Mouse (Mus musculus) small intestine, adult 2 months (tissue): ENCODE data around the gene Hist1h4a.

ENCODE experiments used
- CTCF ChIP-seq: fragments of 200-500 bp; IDR thresholded peaks from 2 replicates; pipeline ENCODE4 v1.5.1; 2012; ENCODE audit warnings: low read depth, mild to moderate bottlenecking, control low read depth, inconsistent platforms, low read length, moderate library complexity, mixed read lengths; ENCODE audit not compliant: insufficient replicate concordance, insufficient read length; ENCODE audit errors: extremely low read depth
- POLR2A ChIP-seq: fragments of 200-500 bp; IDR thresholded peaks from 2 replicates; pipeline ENCODE4 v1.6.1; 2012; ENCODE audit warnings: low read depth, mild to moderate bottlenecking, control low read depth, inconsistent platforms, low read length, moderate library complexity

DNA sequence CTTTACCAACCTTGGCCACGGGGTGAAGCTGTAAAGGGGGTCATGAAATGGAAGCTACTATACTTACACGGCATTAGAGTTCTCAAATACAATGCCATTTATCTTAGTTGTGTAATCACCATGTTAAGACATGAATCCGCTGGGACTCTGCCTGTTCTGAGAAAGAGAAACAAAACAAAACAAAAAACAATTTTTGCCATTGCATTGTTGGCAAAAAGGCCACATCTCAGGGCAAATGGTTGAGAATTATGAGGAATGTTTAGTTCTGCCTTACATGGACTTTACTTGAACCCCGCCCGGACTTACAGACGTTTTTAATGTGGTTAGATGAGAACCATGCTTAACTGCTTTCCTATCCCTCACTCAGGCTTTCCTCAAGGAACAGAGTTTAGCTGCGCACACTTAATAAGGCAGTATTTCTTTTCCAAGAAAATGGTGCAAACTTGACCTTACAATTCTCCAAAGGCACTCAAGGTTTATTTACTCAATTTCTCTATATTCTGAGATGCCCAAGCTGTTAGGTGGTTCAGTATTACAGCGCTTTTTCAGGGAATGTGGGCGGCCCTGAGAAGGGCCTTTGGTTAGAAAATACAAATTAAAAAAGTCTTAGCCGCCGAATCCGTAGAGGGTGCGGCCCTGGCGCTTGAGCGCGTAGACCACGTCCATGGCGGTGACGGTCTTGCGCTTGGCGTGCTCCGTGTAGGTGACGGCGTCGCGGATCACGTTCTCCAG, 624 bp downstream of the Hist1h4a start:
- no peak for TF ChIP-seq CTCF
- TF ChIP-seq POLR2A = no peak
